Mouse (Mus musculus) hindbrain, embryonic 16.5 days (tissue): ENCODE data around the gene Sdr39u1. TPM values are rescaled to one million over a fixed set of nuclear protein-coding genes. Genes with fewer than 3 reads are reported as not detected.

Source experiments
- ATAC-seq: fragments of 200-750 bp; cut with Nextera tagmentation; 2 replicates; pipeline ENCODE4 v1.8.0; 2017; ENCODE audit warnings: moderate TSS enrichment, moderate library complexity
- H3K27ac ChIP-seq: fragments of 300-500 bp; sonication (generic); 2 replicates; pipeline ENCODE4 v1.5.1; 2014; ENCODE audit warnings: low read depth, mild to moderate bottlenecking, control low read depth, low read length, moderate library complexity
- H3K27me3 ChIP-seq: fragments of 300-500 bp; sonication (generic); replicated peaks from 2 replicates; pipeline ENCODE4 v1.6.1; 2014; ENCODE audit warnings: low read length; ENCODE audit not compliant: control insufficient read depth, insufficient read depth
- H3K36me3 ChIP-seq: fragments of 300-500 bp; sonication (generic); 2 replicates; pipeline ENCODE4 v1.6.1; 2014; ENCODE audit warnings: mild to moderate bottlenecking, low read length, moderate library complexity, mixed read lengths; ENCODE audit not compliant: control insufficient read depth, insufficient read depth
- H3K4me1 ChIP-seq: fragments of 300-500 bp; sonication (generic); 2 replicates; pipeline ENCODE4 v1.6.1; 2014; ENCODE audit warnings: low read depth, low read length; ENCODE audit not compliant: control insufficient read depth, insufficient read depth
- H3K4me2 ChIP-seq: fragments of 300-500 bp; sonication (generic); 2 replicates; pipeline ENCODE4 v1.6.1; 2014; ENCODE audit warnings: mild to moderate bottlenecking, low read length, control low read depth, moderate library complexity
- H3K4me3 ChIP-seq: fragments of 300-500 bp; sonication (generic); 2 replicates; pipeline ENCODE4 v1.5.1; 2014; ENCODE audit warnings: mild to moderate bottlenecking, low read length, control low read depth, moderate library complexity
- H3K9ac ChIP-seq: fragments of 300-500 bp; sonication (generic); 2 replicates; pipeline ENCODE4 v1.6.1; 2014; ENCODE audit warnings: low read depth, mild to moderate bottlenecking, control low read depth, low read length, moderate library complexity
- H3K9me3 ChIP-seq: fragments of 300-500 bp; sonication (generic); 2 replicates; pipeline ENCODE4 v1.6.1; 2014; ENCODE audit warnings: mild to moderate bottlenecking, low read length, moderate library complexity; ENCODE audit not compliant: control insufficient read depth
- WGBS: fragments of 180-500 bp; shearing (Covaris S2); extraction: QIAGEN DNeasy Blood & Tissue Kit; methylation state at CpG from one replicate; pipeline ENCODE4 v1.1.7; 2014; 5-methylcytosine and 5-hydroxymethylcytosine counted together
- polyA plus RNA-seq: library from polyadenylated mRNA; unstranded; fragments of >200 nt; fragmentation: Nextera tagmentation; extraction: Ambion mirVana; gene quantifications from 2 replicates; pipeline ENCODE4 v1.2.1, GENCODE M21; 2015

The Sdr39u1 gene
- polyA plus RNA-seq, 1 experiment from 2014 or later = 175 TPM

DNA sequence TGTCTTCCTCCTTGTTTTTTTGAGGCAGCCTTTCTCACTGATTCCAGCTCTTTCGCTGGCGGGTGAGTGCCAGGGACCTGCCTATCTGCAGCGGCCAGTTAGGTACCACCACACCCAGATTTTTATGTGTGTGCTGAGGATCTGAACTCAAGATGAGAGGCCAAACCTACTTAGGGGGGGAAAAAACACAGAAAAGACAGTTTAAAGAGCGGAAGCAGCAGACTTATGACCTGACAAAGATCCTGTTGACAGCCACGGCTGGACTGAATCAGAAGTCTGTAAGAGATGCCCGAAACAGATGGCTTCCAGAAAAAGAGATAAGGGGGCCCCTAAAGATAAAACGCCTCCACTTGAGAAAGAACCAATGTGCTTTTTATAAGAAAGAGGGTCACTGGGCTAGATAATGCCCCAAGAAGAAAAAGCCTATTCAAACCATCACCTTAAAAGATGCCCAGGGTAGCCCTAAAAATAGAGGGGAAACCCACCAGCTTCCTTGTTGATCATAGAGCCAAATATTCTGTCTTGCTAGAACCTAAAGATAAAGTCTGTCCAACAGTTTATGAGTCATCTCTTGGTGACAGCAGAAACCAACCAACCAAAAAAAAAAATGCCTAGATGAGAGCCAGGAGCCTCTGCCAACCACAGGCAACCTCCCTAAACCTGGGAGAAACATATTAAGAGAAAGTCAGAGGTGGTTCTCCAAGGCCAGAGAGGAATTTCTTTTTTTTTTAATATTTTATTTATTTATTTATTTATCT lies 22.6 kb upstream of the Sdr39u1 start:
- Histone ChIP-seq H3K9ac (no peak overlapping the region), H3K36me3 (no peaks in the 10 kb centered on the region), H3K27me3 (no peaks in the 10 kb centered on the region), H3K4me2 (no peak overlapping the region), H3K4me3 (no peak overlapping the region), H3K4me1 (no peaks in the 10 kb centered on the region), H3K9me3 (no peaks in the 10 kb centered on the region), H3K27ac (no peak overlapping the region)
- WGBS = 86% methylated on average over 7 of the region's 7 CpGs
- ATAC-seq = no peak

DNA sequence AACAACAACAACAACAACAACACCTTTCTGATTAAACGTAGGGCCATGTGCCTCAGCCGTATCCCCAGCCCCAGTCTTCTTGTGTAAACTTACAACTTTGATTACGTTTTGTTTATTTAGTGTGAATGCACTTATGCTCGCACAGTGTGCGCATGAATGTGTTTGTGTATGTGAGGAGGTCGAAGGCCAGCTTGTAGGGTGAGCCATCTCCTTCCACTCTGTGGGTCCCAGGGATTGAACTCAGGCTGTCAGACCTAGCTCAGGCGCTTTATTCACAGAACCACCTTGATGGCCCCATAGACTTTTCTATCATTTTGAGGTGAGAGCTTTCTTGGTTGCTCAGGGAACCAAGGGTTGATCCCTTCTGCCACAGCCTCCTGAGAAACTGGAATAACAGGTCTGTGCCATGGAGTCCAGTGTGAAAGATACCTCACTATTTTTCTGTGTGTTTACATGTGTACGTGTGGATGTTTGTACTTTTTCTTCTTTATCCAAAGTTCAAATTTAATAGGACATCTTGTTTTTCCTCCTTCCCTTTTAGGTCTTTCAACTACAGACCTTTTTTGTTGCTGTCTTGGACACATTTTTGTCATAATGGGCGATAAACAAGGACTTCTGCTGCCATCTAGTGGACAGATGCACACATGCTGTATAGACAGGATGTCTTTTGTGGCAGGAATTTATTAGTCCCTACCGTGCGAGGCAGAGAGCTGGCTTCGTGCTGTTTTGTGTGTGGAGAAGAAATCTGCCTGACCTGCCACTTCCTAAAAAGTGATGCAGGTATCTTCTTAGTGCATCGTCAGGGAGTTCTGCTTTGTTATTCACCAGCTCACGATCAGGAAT lies 18.4 kb upstream of the Sdr39u1 start:
- peaks cover 2% of the 10 kb centered on the region; the same call in 1 of the 2 replicates for H3K9me3 ChIP-seq
- ATAC-seq = peak; percentile 90
- H3K9ac ChIP-seq = peak overlapping the region; percentile 58
- H3K36me3 ChIP-seq = no peaks in the 10 kb centered on the region
- peak overlapping the region; percentile 38 for H3K4me2 ChIP-seq
- H3K4me3 ChIP-seq = no peak overlapping the region
- no peaks in the 10 kb centered on the region for H3K27me3 ChIP-seq
- 41% methylated on average over 14 of the region's 14 CpGs for WGBS
- H3K4me1 ChIP-seq = no peaks in the 10 kb centered on the region
- H3K27ac ChIP-seq = no peak overlapping the region

DNA sequence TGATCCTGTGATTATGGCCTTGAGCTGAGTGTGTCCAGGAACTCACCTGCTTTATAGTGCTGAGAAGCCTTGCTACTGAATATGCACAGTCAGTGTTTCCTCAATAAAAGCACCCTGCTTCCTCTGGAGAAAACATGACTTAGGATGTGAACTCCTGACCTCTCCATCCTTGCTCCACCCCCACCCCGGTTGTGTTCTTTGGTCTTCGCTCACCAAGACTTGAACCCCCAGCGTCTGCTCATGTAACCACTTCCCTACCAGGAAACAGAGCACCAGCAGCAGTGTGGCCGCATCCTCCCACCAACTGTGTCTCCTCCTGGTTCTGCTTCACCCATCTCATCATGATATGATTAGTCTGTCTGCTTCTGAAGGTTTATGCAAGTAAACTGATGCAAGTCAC lies 13.3 kb upstream of the Sdr39u1 start:
- Histone ChIP-seq H3K9me3 (peaks cover 2% of the 10 kb centered on the region; the same call in 1 of the 2 replicates), H3K9ac (no peak overlapping the region), H3K27me3 (no peaks in the 10 kb centered on the region), H3K4me2 (no peak overlapping the region), H3K27ac (no peak overlapping the region), H3K4me1 (no peaks in the 10 kb centered on the region), H3K4me3 (no peak overlapping the region), H3K36me3 (no peaks in the 10 kb centered on the region)
- WGBS = 63% methylated on average over 4 of the region's 4 CpGs
- ATAC-seq = no peak

DNA sequence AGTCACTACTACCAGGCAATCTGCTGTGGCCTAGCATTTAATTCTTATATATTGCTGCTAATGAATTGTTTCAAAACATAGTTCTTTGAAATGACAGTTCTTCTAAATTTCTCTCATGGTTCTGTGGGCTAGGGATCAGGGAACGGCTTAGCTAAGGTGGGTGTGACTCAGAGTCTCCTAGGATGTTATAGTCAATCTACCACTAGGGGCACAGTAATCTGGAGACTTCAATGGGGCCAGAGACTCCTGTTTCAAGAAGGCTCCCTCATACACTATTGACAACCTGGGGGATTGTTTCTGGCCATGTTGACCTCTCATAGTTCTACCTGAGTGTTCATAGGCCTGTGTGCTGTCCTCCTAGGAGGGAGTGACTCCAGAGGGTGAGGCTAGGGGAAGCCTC lies 5.4 kb upstream of the Sdr39u1 start:
- no peaks in the 10 kb centered on the region for H3K36me3 ChIP-seq
- H3K27ac ChIP-seq = no peak overlapping the region
- WGBS = 34% methylated on average over 1 of the region's 1 CpGs

DNA sequence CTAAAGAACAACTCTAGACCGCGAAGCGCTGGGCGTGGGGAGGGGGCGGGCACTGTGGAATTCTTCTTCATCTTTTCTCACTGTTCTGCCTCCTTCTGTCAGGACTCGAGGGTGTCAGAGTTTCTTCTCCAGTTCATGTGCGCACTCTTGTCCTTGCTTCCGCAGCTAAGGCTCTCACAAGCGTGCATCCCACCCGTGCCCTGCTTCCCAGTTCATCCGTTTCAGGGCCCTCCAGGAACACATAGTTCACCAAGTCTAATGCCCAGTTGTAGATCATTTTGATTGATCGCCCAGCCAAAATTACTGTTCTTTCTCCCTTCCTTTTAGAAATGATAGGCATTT lies 292 bp upstream of the Sdr39u1 start:
- H3K4me3 ChIP-seq = peak overlapping the region; percentile 64
- WGBS = 6% methylated on average over 12 of the region's 12 CpGs
- peak overlapping the region; percentile 84 for H3K27ac ChIP-seq
- peaks cover 13% of the 10 kb centered on the region for H3K4me1 ChIP-seq
- ATAC-seq = peak; percentile 73
- H3K27me3 ChIP-seq = no peaks in the 10 kb centered on the region
- no peaks in the 10 kb centered on the region for H3K9me3 ChIP-seq
- H3K4me2 ChIP-seq = peak overlapping the region; percentile 86
- H3K36me3 ChIP-seq = peaks cover 27% of the 10 kb centered on the region
- H3K9ac ChIP-seq = peak overlapping the region; percentile 88

More for the DNA sequence above, 5.4 kb upstream of the Sdr39u1 start:
- Histone ChIP-seq H3K4me3 (no peak overlapping the region), H3K27me3 (no peaks in the 10 kb centered on the region), H3K4me1 (peaks cover 6% of the 10 kb centered on the region), H3K9ac (no peak overlapping the region), H3K4me2 (no peak overlapping the region), H3K9me3 (no peaks in the 10 kb centered on the region)
- ATAC-seq = no peak

DNA sequence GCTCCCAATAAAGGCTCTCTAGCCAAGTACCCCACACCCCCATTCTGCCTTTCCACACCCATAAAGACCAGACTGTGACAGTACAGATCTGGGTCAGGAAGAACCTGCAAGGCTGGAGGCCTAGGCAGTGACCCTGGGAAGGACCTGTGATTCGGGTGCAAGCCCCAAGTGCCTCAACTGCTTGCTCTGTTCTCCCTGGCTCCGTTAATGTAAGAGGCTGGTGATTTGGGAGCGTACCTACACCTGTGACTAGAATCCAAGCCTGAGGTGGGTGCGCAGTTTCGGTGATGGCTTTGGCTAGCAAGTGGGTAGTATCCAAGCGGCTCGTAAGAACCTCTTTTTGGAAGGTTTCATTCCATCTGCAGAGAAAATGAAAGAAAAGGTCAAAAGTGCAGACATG lies 1.1 kb downstream of the Sdr39u1 start:
- WGBS = 92% methylated on average over 7 of the region's 7 CpGs

DNA sequence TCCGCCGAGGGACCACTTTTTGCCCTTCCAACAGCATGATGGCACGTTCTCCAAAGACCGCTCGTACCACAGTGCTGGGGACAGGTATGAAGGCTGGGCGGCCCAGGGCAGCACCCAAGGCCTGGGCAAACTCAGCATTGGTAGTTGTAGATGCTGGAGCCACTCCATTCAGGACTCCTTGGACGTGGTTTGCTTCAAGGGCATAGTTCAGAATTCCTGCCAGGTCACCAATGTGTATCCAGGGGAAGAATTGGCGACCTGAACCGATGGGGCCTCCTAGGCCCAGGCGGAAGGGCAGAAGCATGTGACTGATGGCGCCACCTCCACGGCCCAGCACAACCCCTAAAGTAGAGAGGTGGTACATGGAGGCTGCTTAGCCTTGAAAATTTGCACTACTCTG lies 2.4 kb downstream of the Sdr39u1 start:
- Histone ChIP-seq H3K4me1 (peaks cover 13% of the 10 kb centered on the region), H3K27me3 (no peaks in the 10 kb centered on the region), H3K9me3 (no peaks in the 10 kb centered on the region), H3K27ac (no peak overlapping the region), H3K9ac (no peak overlapping the region), H3K4me3 (no peak overlapping the region), H3K36me3 (peaks cover 39% of the 10 kb centered on the region), H3K4me2 (no peak overlapping the region)
- no peak for ATAC-seq
- 94% methylated on average over 12 of the region's 12 CpGs for WGBS

More for the DNA sequence above, 1.1 kb downstream of the Sdr39u1 start:
- H3K27ac ChIP-seq = no peak overlapping the region
- H3K9me3 ChIP-seq = no peaks in the 10 kb centered on the region
- peak overlapping the region; percentile 86 for H3K4me2 ChIP-seq
- peak overlapping the region; percentile 64; the same call in 1 of the 2 replicates for H3K4me3 ChIP-seq
- H3K27me3 ChIP-seq = no peaks in the 10 kb centered on the region
- no peak for ATAC-seq
- peaks cover 36% of the 10 kb centered on the region for H3K36me3 ChIP-seq
- H3K9ac ChIP-seq = no peak overlapping the region
- H3K4me1 ChIP-seq = peaks cover 13% of the 10 kb centered on the region

DNA sequence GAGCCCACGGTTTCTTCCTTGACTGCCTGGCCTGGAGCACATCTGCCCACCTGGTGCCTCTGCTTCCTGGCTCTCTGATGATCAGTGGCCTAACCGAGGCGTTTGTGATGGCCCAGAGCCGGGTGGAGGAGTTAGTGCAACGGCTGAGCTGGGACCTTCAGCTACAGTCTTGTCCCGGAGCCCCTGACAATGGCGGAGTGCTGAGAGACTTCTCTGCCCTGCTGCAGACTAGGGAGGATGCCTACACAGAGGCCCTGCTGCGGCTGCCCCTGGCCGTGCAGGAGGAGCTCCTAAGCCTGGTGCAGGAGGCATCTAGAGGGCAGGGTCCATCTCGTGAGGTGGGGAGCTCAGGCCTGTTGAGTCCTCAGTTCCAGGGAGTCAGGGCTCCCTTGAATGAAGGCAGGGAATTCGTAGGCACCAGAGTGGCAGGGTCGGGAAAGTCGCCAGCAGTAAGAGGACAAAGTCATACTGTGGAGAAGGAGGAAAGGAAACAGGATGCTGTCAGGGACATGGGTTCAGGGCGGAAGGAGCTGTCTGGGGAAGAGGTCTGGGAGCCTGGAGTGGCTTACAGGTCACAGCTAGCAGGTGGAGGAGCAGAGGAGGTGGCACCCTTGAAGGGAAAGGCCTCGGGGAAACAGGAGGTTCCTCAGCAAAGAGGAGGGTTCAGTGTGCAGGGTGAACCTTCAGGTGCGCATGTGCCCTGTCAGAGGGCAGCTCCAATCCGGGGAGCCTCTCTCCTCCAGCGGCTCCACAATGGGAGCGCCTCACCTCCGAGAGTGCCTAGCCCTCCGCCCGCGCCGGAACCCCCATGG lies 13.3 kb downstream of the Sdr39u1 start:
- peaks cover 19% of the 10 kb centered on the region for H3K4me1 ChIP-seq

More for the DNA sequence above, 13.3 kb downstream of the Sdr39u1 start:
- H3K9me3 ChIP-seq = no peaks in the 10 kb centered on the region
- ATAC-seq = no peak
- no peak overlapping the region for H3K9ac ChIP-seq
- 83% methylated on average over 24 of the region's 24 CpGs for WGBS
- H3K4me2 ChIP-seq = peak overlapping the region; percentile 74
- no peaks in the 10 kb centered on the region for H3K27me3 ChIP-seq
- H3K4me3 ChIP-seq = no peak overlapping the region
- H3K27ac ChIP-seq = no peak overlapping the region
- H3K36me3 ChIP-seq = peaks cover 25% of the 10 kb centered on the region
